Comparison of ENCODE assay signal across 12 mouse cellular contexts in genomic region chr1:19241316-19241715, GRCm38 (mm10). TPM values are rescaled to one million over a fixed set of nuclear protein-coding genes. Genes with fewer than 3 reads are reported as not detected.
A peak's percentile ranks its signal among the peaks of the same experiment; 100 is the strongest.
DNase-seq lines count a peak whose midpoint lies in the region; ATAC-seq lines count a peak whose summit lies in the region.
"Had no signal": no experiment of that assay in that cellular context is flagged by ENCODE, and none has a peak within 500 bp of the region (broad histone marks: within the 10 kb centered on the region; RNA-seq: fewer than 3 reads in every experiment).

No protein-coding gene starts in this region.

- H3K36me3 ChIP-seq in heart, embryonic 16.5 days (ENCODE audit: control insufficient read depth, insufficient read depth) = no peaks in the 10 kb centered on the region
- no peaks in the 10 kb centered on the region for H3K36me3 ChIP-seq in embryonic facial prominence, embryonic 13.5 days
- no peaks in the 10 kb centered on the region for H3K36me3 ChIP-seq in kidney, embryonic 14.5 days (ENCODE audit: control insufficient read depth, insufficient read depth, low read length)
- H3K36me3 ChIP-seq in neural tube, embryonic 11.5 days (ENCODE audit: control insufficient read depth, insufficient read depth, low read length) = no peaks in the 10 kb centered on the region

- H3K27ac ChIP-seq in heart, embryonic 16.5 days (ENCODE audit: low read length) = no peak overlapping the region
- peak overlapping the region; percentile 66; the same call in 1 of the 2 replicates for H3K27ac ChIP-seq in embryonic facial prominence, embryonic 13.5 days
- no peak overlapping the region for H3K27ac ChIP-seq in kidney, embryonic 14.5 days (ENCODE audit: low read depth, low read length)
- H3K27ac ChIP-seq in neural tube, embryonic 11.5 days (ENCODE audit: low read depth, low read length) = no peak overlapping the region
- H3K27ac ChIP-seq: left cerebral cortex, adult 2 months had no signal

- no peaks in the 10 kb centered on the region for H3K4me1 ChIP-seq in heart, embryonic 16.5 days (ENCODE audit: control insufficient read depth, insufficient read depth, low read length)
- H3K4me1 ChIP-seq in embryonic facial prominence, embryonic 13.5 days = peaks cover 9% of the 10 kb centered on the region; the same call in 1 of the 2 replicates
- 0 out of 2 replicates have a peak, but pooled peaks cover 4% of the 10 kb centered on the region for H3K4me1 ChIP-seq in kidney, embryonic 14.5 days (ENCODE audit: control insufficient read depth, insufficient read depth, low read length)
- peaks cover 5% of the 10 kb centered on the region; the same call in 1 of the 2 replicates for H3K4me1 ChIP-seq in neural tube, embryonic 11.5 days (ENCODE audit: control insufficient read depth, insufficient read depth, low read length)

- no peak for DNase-seq in heart, postnatal 36 days
- DNase-seq in neural tube, embryonic 11.5 days (ENCODE audit: low spot score) = peak; percentile 67
- no peak for DNase-seq in natural killer cell, adult 2 months (ENCODE audit: low spot score in 2 of 2)
- DNase-seq in left cerebral cortex, postnatal 25 days (ENCODE audit: low spot score in 2 of 2) = no peak
- no peak for DNase-seq in frontal cortex, postnatal 36 days (ENCODE audit: low spot score in 2 of 2)
- DNase-seq: right cerebral cortex, postnatal 25 days had no signal

- H3K9me3 ChIP-seq in heart, embryonic 16.5 days (replicated peaks; ENCODE audit: control insufficient read depth, low read length) = no peaks in the 10 kb centered on the region
- no peaks in the 10 kb centered on the region for H3K9me3 ChIP-seq in embryonic facial prominence, embryonic 13.5 days
- no peaks in the 10 kb centered on the region for H3K9me3 ChIP-seq in kidney, embryonic 14.5 days (ENCODE audit: control insufficient read depth, low read length)
- no peaks in the 10 kb centered on the region for H3K9me3 ChIP-seq in neural tube, embryonic 11.5 days (ENCODE audit: control insufficient read depth, low read length)

- peaks cover 60% of the 10 kb centered on the region for H3K27me3 ChIP-seq in heart, embryonic 16.5 days (ENCODE audit: control insufficient read depth, insufficient read depth, low read length)
- peaks cover 58% of the 10 kb centered on the region for H3K27me3 ChIP-seq in embryonic facial prominence, embryonic 13.5 days
- H3K27me3 ChIP-seq in kidney, embryonic 14.5 days (ENCODE audit: control insufficient read depth, insufficient read depth, low read length) = peaks cover 66% of the 10 kb centered on the region
- peaks cover 65% of the 10 kb centered on the region for H3K27me3 ChIP-seq in neural tube, embryonic 11.5 days (ENCODE audit: control insufficient read depth, insufficient read depth, low read length)

- intact Hi-C loops in heart, postnatal 36 days (cut with DNase I) = no loop called here
- intact Hi-C loops in left cerebral cortex, postnatal 25 days (cut with DNase I) = no loop called here

- no peak for ATAC-seq in heart, embryonic 16.5 days (replicated peaks; ENCODE audit: extremely low read depth, insufficient read depth, low FRiP score)
- peak; percentile 50; the same call in 1 of the 2 replicates for ATAC-seq in embryonic facial prominence, embryonic 13.5 days (ENCODE audit: insufficient number of reproducible peaks, insufficient read depth, low FRiP score, low TSS enrichment, low read depth)
- peak; percentile 46 for ATAC-seq in kidney, embryonic 14.5 days (ENCODE audit: low FRiP score, low TSS enrichment)
- 0 out of 2 replicates have a peak, but pooled peaks have one; percentile 17 for ATAC-seq in neural tube, embryonic 11.5 days (ENCODE audit: insufficient read depth, low FRiP score, low TSS enrichment)

- 1% methylated on average over 18 of the region's 20 CpGs for WGBS in heart, embryonic 16.5 days
- WGBS in embryonic facial prominence, embryonic 13.5 days = under 1% methylated on average over 20 of the region's 20 CpGs
- WGBS in kidney, embryonic 14.5 days = 0% methylated on average over 17 of the region's 20 CpGs
- WGBS in neural tube, embryonic 11.5 days = 0% methylated on average over 20 of the region's 20 CpGs

- H3K4me2 ChIP-seq in heart, embryonic 16.5 days (ENCODE audit: low read depth, low read length) = peak overlapping the region; percentile 50
- peak overlapping the region; percentile 63 for H3K4me2 ChIP-seq in embryonic facial prominence, embryonic 13.5 days
- peak overlapping the region; percentile 28 for H3K4me2 ChIP-seq in kidney, embryonic 14.5 days (replicated peaks; ENCODE audit: low read depth, low read length)
- peak overlapping the region; percentile 40 for H3K4me2 ChIP-seq in neural tube, embryonic 11.5 days (ENCODE audit: low read depth)

- peak overlapping the region; percentile 34 for H3K4me3 ChIP-seq in heart, embryonic 16.5 days (ENCODE audit: low read length)
- H3K4me3 ChIP-seq in embryonic facial prominence, embryonic 13.5 days = peak overlapping the region; percentile 41
- peak overlapping the region; percentile 23; the same call in 1 of the 2 replicates for H3K4me3 ChIP-seq in kidney, embryonic 14.5 days (ENCODE audit: low read length)
- no peak overlapping the region for H3K4me3 ChIP-seq in neural tube, embryonic 11.5 days (ENCODE audit: low read depth, low read length)
- H3K4me3 ChIP-seq: left cerebral cortex, adult 2 months had no signal

- H3K9ac ChIP-seq in heart, embryonic 16.5 days (ENCODE audit: low read length) = no peak overlapping the region
- peak overlapping the region; percentile 58 for H3K9ac ChIP-seq in embryonic facial prominence, embryonic 13.5 days
- H3K9ac ChIP-seq in kidney, embryonic 14.5 days (ENCODE audit: low read depth, low read length) = peak overlapping the region; percentile 23; the same call in 1 of the 2 replicates
- H3K9ac ChIP-seq in neural tube, embryonic 11.5 days (ENCODE audit: low read length) = no peak overlapping the region

RNA-seq across cellular contexts. Expression of gene Tfap2b, which starts 32.6 kb away (rescaled TPM):
- polyA plus RNA-seq in heart, embryonic 16.5 days (2015; fragmentation: Nextera tagmentation; extraction: Ambion mirVana) = 0.14 and 0.42 TPM in 2 replicates
- not detected for total RNA-seq in heart, postnatal 36 days (2021)
- polyA plus RNA-seq in embryonic facial prominence, embryonic 13.5 days (2015; fragmentation: Nextera tagmentation; extraction: Ambion mirVana) = 93.6 and 106 TPM in 2 replicates
- polyA plus RNA-seq in kidney, embryonic 14.5 days (2014; fragmentation: Nextera tagmentation; extraction: Ambion mirVana) = 41.1 and 41.8 TPM in 2 replicates
- polyA plus RNA-seq in neural tube, embryonic 11.5 days (2014; fragmentation: Nextera tagmentation; extraction: Ambion mirVana) = 43.5 and 48.6 TPM in 2 replicates
- 1 to 10 TPM in 1 of 2 experiments, under 1 TPM in 1; 0.78 to 1.0 TPM for total RNA-seq in left cerebral cortex, postnatal 25 days (2021)
- total RNA-seq: common myeloid progenitor, adult 5-6 weeks; MEL had no signal

Comparison
In these comparisons a context has a peak if more than half of its experiments do, and no peak if none do; other contexts are left out.
1. H3K9ac ChIP-seq: peak in embryonic facial prominence, embryonic 13.5 days (single experiment) and kidney, embryonic 14.5 days (single experiment); none in heart, embryonic 16.5 days (single experiment) and neural tube, embryonic 11.5 days (single experiment).
2. RNA of gene Tfap2b, which starts 32.6 kb away (polyA plus RNA-seq): 93.6 to 106 TPM in embryonic facial prominence, embryonic 13.5 days, 43.5 to 48.6 TPM in neural tube, embryonic 11.5 days and 41.1 to 41.8 TPM in kidney, embryonic 14.5 days; 0.14 to 0.42 TPM in heart, embryonic 16.5 days; every median in the first group is over 10 times any median in the second.
3. Peak in every context shown above with its lines, with median percentiles within 50 percentile points of each other: H3K4me2 ChIP-seq.